8 mouse cellular contexts compared by ENCODE assay signal in genomic region chr14:57423432-57424211, GRCm38 (mm10). TPM values are rescaled to one million over a fixed set of nuclear protein-coding genes. Genes with fewer than 3 reads are reported as not detected.
DNase-seq lines count a peak whose midpoint lies in the region; ATAC-seq and TF ChIP-seq lines count a peak whose summit lies in the region.

Gene Ift88, plus strand, starts transcription at chr14:57424062.

- peak; percentile 99 for ATAC-seq in kidney, embryonic 14.5 days (ENCODE audit: low FRiP score, low TSS enrichment)
- peak; percentile 96 for ATAC-seq in limb, embryonic 15.5 days (ENCODE audit: insufficient number of reproducible peaks, low FRiP score, low TSS enrichment, low read depth)

- WGBS in kidney, embryonic 14.5 days = 4% methylated on average over 39 of the region's 42 CpGs
- WGBS in limb, embryonic 15.5 days = 3% methylated on average over 39 of the region's 42 CpGs

- H3K36me3 ChIP-seq in kidney, embryonic 14.5 days (ENCODE audit: control insufficient read depth, insufficient read depth, low read length) = no peaks in the 10 kb centered on the region
- no peaks in the 10 kb centered on the region for H3K36me3 ChIP-seq in limb, embryonic 15.5 days

- H3K4me3 ChIP-seq in bone marrow macrophage, adult 2 months (ENCODE audit: insufficient read depth, low read length) = peak within 1 kb of the TSS; percentile 68
- peak within 1 kb of the TSS; percentile 78 for H3K4me3 ChIP-seq in embryonic fibroblast, embryonic 13.5 days (ENCODE audit: insufficient read depth, low read length)
- H3K4me3 ChIP-seq in kidney, embryonic 14.5 days (ENCODE audit: low read length) = peak within 1 kb of the TSS; percentile 69
- H3K4me3 ChIP-seq in limb, embryonic 15.5 days = peak within 1 kb of the TSS; percentile 97

- no peak for TF ChIP-seq CTCF in bone marrow macrophage, adult 2 months (IDR thresholded peaks at IDR 0.05; ENCODE audit: low read depth, low read length)
- TF ChIP-seq CTCF in embryonic fibroblast, embryonic 13.5 days (IDR thresholded peaks at IDR 0.05; ENCODE audit: borderline replicate concordance, insufficient read depth, low read length) = no peak

- H3K9me3 ChIP-seq in kidney, embryonic 14.5 days (ENCODE audit: control insufficient read depth, low read length) = no peaks in the 10 kb centered on the region
- H3K9me3 ChIP-seq in limb, embryonic 15.5 days = no peaks in the 10 kb centered on the region

- peak within 1 kb of the TSS; percentile 62 for H3K4me2 ChIP-seq in kidney, embryonic 14.5 days (replicated peaks; ENCODE audit: low read depth, low read length)
- peak within 1 kb of the TSS; percentile 69 for H3K4me2 ChIP-seq in limb, embryonic 15.5 days

- TF ChIP-seq POLR2A in bone marrow macrophage, adult 2 months (IDR thresholded peaks at IDR 0.05; ENCODE audit: borderline replicate concordance, low read depth, low read length) = no peak
- peak; percentile 70 for TF ChIP-seq POLR2A in embryonic fibroblast, embryonic 13.5 days (IDR thresholded peaks at IDR 0.05; ENCODE audit: low read depth, low read length)

- H3K27me3 ChIP-seq in kidney, embryonic 14.5 days (ENCODE audit: control insufficient read depth, insufficient read depth, low read length) = no peaks in the 10 kb centered on the region
- H3K27me3 ChIP-seq in limb, embryonic 15.5 days = no peaks in the 10 kb centered on the region

- peak within 1 kb of the TSS; percentile 44; the same call in 1 of the 2 replicates for H3K27ac ChIP-seq in bone marrow macrophage, adult 2 months (ENCODE audit: insufficient read depth, low read depth, low read length)
- H3K27ac ChIP-seq in embryonic fibroblast, embryonic 13.5 days (ENCODE audit: insufficient read depth, low read length) = no peak within 1 kb of the TSS
- no peak within 1 kb of the TSS; the same call in 1 of the 2 replicates for H3K27ac ChIP-seq in kidney, embryonic 14.5 days (ENCODE audit: low read depth, low read length)
- peak within 1 kb of the TSS; percentile 67 for H3K27ac ChIP-seq in limb, embryonic 15.5 days

- DNase-seq in 416B (ENCODE audit: low read depth) = peak; percentile 86
- DNase-seq in heart, adult 9 months (ENCODE audit: low spot score in 2 of 2) = peak; percentile 92 to 93
- peak; percentile 65 to 75 for DNase-seq in monocyte, adult 2 months (ENCODE audit: low read depth in 1 of 2, low spot score in 2 of 2)
- peak; percentile 88 to 89 for DNase-seq in spleen, postnatal 36 days (ENCODE audit: low spot score in 2 of 2)

- H3K4me1 ChIP-seq in bone marrow macrophage, adult 2 months (ENCODE audit: control insufficient read depth, insufficient read depth, low read length) = peaks cover 2% of the 10 kb centered on the region
- H3K4me1 ChIP-seq in embryonic fibroblast, embryonic 13.5 days (ENCODE audit: control insufficient read depth, insufficient read depth, low read length) = no peaks in the 10 kb centered on the region
- no peaks in the 10 kb centered on the region for H3K4me1 ChIP-seq in kidney, embryonic 14.5 days (ENCODE audit: control insufficient read depth, insufficient read depth, low read length)
- peaks cover 9% of the 10 kb centered on the region for H3K4me1 ChIP-seq in limb, embryonic 15.5 days

- peak within 1 kb of the TSS; percentile 61 for H3K9ac ChIP-seq in kidney, embryonic 14.5 days (ENCODE audit: low read depth, low read length)
- peak within 1 kb of the TSS; percentile 89 for H3K9ac ChIP-seq in limb, embryonic 15.5 days

RNA-seq across cellular contexts. Expression of gene Ift88, which starts in this region (rescaled TPM):
- 7.8 and 10.2 TPM in 2 replicates for polyA plus RNA-seq in bone marrow macrophage, adult 2 months (2012; ENCODE audit: insufficient read depth, insufficient read length, missing spikeins)
- polyA plus RNA-seq in embryonic fibroblast, embryonic 13.5 days (2011; ENCODE audit: insufficient read length, low read depth, missing spikeins) = 12.8 and 22.8 TPM in 2 replicates
- 16.2 and 22.5 TPM in 2 replicates for polyA plus RNA-seq in kidney, embryonic 14.5 days (2014; fragmentation: Nextera tagmentation; extraction: Ambion mirVana)
- polyA plus RNA-seq in limb, embryonic 15.5 days (2015; fragmentation: Nextera tagmentation; extraction: Ambion mirVana) = 14.5 and 15.9 TPM in 2 replicates

Comparison
In these comparisons a context has a peak if more than half of its experiments do, and no peak if none do; other contexts are left out.
1. H3K27ac ChIP-seq: peak in bone marrow macrophage, adult 2 months (single experiment) and limb, embryonic 15.5 days (single experiment); none in embryonic fibroblast, embryonic 13.5 days (single experiment) and kidney, embryonic 14.5 days (single experiment).
2. Peak in every context shown above with its lines, with median percentiles within 50 percentile points of each other: DNase-seq and H3K4me3 ChIP-seq.